Mouse (Mus musculus) forebrain, postnatal 0 days (tissue): ENCODE measurements around the gene Nipsnap3b. TPM values are rescaled to one million over a fixed set of nuclear protein-coding genes. Genes with fewer than 3 reads are reported as not detected.

ENCODE experiments used
- ATAC-seq: fragments of 200-750 bp; cut with Nextera tagmentation; 2 replicates; pipeline ENCODE4 v1.8.0; 2017; ENCODE audit warnings: mild to moderate bottlenecking, moderate library complexity
- DNase-seq: peaks from one replicate; pipeline ENCODE4 v3.0.0-alpha.2; 2015
- H3K27ac ChIP-seq: fragments of 300-500 bp; sonication (generic); 2 replicates; pipeline ENCODE4 v1.5.1; 2014; ENCODE audit warnings: low read depth, mild to moderate bottlenecking, antibody characterized with exemption, low read length, moderate library complexity, mixed read lengths
- H3K27me3 ChIP-seq: fragments of 300-500 bp; sonication (generic); 2 replicates; pipeline ENCODE4 v1.6.1; 2014; ENCODE audit warnings: mild to moderate bottlenecking, low read length, mixed read lengths; ENCODE audit not compliant: insufficient read depth
- H3K36me3 ChIP-seq: fragments of 300-500 bp; sonication (generic); 2 replicates; pipeline ENCODE4 v1.6.1; 2014; ENCODE audit warnings: mild to moderate bottlenecking, moderate library complexity; ENCODE audit not compliant: insufficient read depth
- H3K4me1 ChIP-seq: fragments of 300-500 bp; sonication (generic); 2 replicates; pipeline ENCODE4 v1.6.1; 2014; ENCODE audit warnings: antibody characterized with exemption; ENCODE audit not compliant: insufficient read depth
- H3K4me2 ChIP-seq: fragments of 300-500 bp; sonication (generic); 2 replicates; pipeline ENCODE4 v1.6.1; 2014; ENCODE audit warnings: low read depth, mild to moderate bottlenecking, moderate library complexity
- H3K4me3 ChIP-seq: fragments of 300-500 bp; sonication (generic); 2 replicates; pipeline ENCODE4 v1.5.1; 2014; ENCODE audit warnings: low read depth, low read length, mixed read lengths
- H3K9ac ChIP-seq: fragments of 300-500 bp; sonication (generic); 2 replicates; pipeline ENCODE4 v1.6.1; 2014; ENCODE audit warnings: mild to moderate bottlenecking
- H3K9me3 ChIP-seq: fragments of 300-500 bp; sonication (generic); 2 replicates; pipeline ENCODE4 v1.6.1; 2016; ENCODE audit warnings: low read length
- CTCF ChIP-seq: sonication (generic); IDR thresholded peaks from 2 replicates; pipeline ENCODE4 v1.5.1; 2016; ENCODE audit warnings: antibody characterized with exemption, control low read depth, low read depth
- whole genome bisulfite sequencing: fragments of 180-500 bp; shearing (Covaris S2); extraction: QIAGEN DNeasy Blood & Tissue Kit; methylation state at CpG from one replicate; pipeline ENCODE4 v1.1.7; 2014; 5-methylcytosine and 5-hydroxymethylcytosine counted together
- polyA plus RNA-seq: library from polyadenylated mRNA; unstranded; fragments of >200 nt; fragmentation: Nextera tagmentation; extraction: Ambion mirVana; gene quantifications from 2 replicates; pipeline ENCODE4 v1.2.1, GENCODE M21; 2015
- total RNA-seq: library from RNA; depleted of rRNA; stranded (reverse); fragments of >200 nt; gene quantifications from 2 replicates; pipeline ENCODE4 v1.2.3, GENCODE M21; 2014; rRNA removed

Nipsnap3b gene
- total and polyA plus RNA-seq, 2 experiments from 2014 or later = 141 to 182 TPM

GRCm38 (mm10) chr4:53027811-53028210 is 16.1 kb downstream of the Nipsnap3b start:
- Histone ChIP-seq H3K4me3 (no peak overlapping the region), H3K36me3 (0 out of 2 replicates have a peak, but pooled peaks cover 9% of the 10 kb centered on the region), H3K4me1 (no peaks in the 10 kb centered on the region), H3K9ac (no peak overlapping the region), H3K9me3 (peaks cover 5% of the 10 kb centered on the region; the same call in 1 of the 2 replicates), H3K27me3 (no peaks in the 10 kb centered on the region), H3K27ac (no peak overlapping the region), H3K4me2 (no peak overlapping the region)
- ATAC-seq = no peak
- DNase-seq = no peak
- no peak for TF ChIP-seq CTCF
- WGBS = 87% methylated on average over 3 of the region's 3 CpGs

- DNase-seq (peak; percentile 67), ATAC-seq (peak; percentile 69)
- peaks cover 5% of the 10 kb centered on the region; the same call in 1 of the 2 replicates for H3K9me3 ChIP-seq
- TF ChIP-seq CTCF = peak; percentile 63
- H3K4me2 ChIP-seq = no peak overlapping the region
- H3K4me3 ChIP-seq = no peak overlapping the region
- WGBS = 45% methylated on average over 8 of the region's 8 CpGs
- H3K36me3 ChIP-seq = 0 out of 2 replicates have a peak, but pooled peaks cover 3% of the 10 kb centered on the region
- H3K9ac ChIP-seq = no peak overlapping the region
- H3K27ac ChIP-seq = no peak overlapping the region
- no peaks in the 10 kb centered on the region for H3K4me1 ChIP-seq
- no peaks in the 10 kb centered on the region for H3K27me3 ChIP-seq
Observed at GRCm38 (mm10) chr4:53030326-53030948, 18.8 kb downstream of the Nipsnap3b start.

- Histone ChIP-seq H3K4me3 (no peak overlapping the region), H3K9ac (no peak overlapping the region), H3K9me3 (no peaks in the 10 kb centered on the region), H3K27ac (no peak overlapping the region), H3K27me3 (no peaks in the 10 kb centered on the region), H3K4me1 (no peaks in the 10 kb centered on the region), H3K4me2 (no peak overlapping the region), H3K36me3 (peaks cover 6% of the 10 kb centered on the region; the same call in 1 of the 2 replicates)
- TF ChIP-seq CTCF = no peak
- no peak; the same call in 1 of the 2 replicates for ATAC-seq
- peak; percentile 19 for DNase-seq
- WGBS = 69% methylated on average over 8 of the region's 8 CpGs
Observed at GRCm38 (mm10) chr4:53043819-53044218, 32.1 kb downstream of the Nipsnap3b start.

- TF ChIP-seq CTCF = no peak
- Histone ChIP-seq H3K27me3 (no peaks in the 10 kb centered on the region), H3K4me3 (no peak overlapping the region), H3K27ac (no peak overlapping the region), H3K4me1 (no peaks in the 10 kb centered on the region), H3K4me2 (no peak overlapping the region), H3K36me3 (peaks cover 5% of the 10 kb centered on the region; the same call in 1 of the 2 replicates), H3K9me3 (no peaks in the 10 kb centered on the region), H3K9ac (no peak overlapping the region)
- DNase-seq = no peak
- 89% methylated on average over 7 of the region's 7 CpGs for WGBS
- no peak for ATAC-seq
Observed at GRCm38 (mm10) chr4:53045807-53046206, 34.1 kb downstream of the Nipsnap3b start.

GRCm38 (mm10) chr4:53046238-53047022 is 34.8 kb downstream of the Nipsnap3b start:
- peaks cover 5% of the 10 kb centered on the region; the same call in 1 of the 2 replicates for H3K36me3 ChIP-seq
- no peak overlapping the region for H3K4me2 ChIP-seq
- no peak for ATAC-seq
- no peak overlapping the region for H3K4me3 ChIP-seq
- TF ChIP-seq CTCF = no peak
- H3K9ac ChIP-seq = no peak overlapping the region
- no peaks in the 10 kb centered on the region for H3K4me1 ChIP-seq
- DNase-seq = no peak
- no peaks in the 10 kb centered on the region for H3K27me3 ChIP-seq
- no peak overlapping the region for H3K27ac ChIP-seq
- 72% methylated on average over 9 of the region's 9 CpGs for WGBS
- no peaks in the 10 kb centered on the region for H3K9me3 ChIP-seq

DNA sequence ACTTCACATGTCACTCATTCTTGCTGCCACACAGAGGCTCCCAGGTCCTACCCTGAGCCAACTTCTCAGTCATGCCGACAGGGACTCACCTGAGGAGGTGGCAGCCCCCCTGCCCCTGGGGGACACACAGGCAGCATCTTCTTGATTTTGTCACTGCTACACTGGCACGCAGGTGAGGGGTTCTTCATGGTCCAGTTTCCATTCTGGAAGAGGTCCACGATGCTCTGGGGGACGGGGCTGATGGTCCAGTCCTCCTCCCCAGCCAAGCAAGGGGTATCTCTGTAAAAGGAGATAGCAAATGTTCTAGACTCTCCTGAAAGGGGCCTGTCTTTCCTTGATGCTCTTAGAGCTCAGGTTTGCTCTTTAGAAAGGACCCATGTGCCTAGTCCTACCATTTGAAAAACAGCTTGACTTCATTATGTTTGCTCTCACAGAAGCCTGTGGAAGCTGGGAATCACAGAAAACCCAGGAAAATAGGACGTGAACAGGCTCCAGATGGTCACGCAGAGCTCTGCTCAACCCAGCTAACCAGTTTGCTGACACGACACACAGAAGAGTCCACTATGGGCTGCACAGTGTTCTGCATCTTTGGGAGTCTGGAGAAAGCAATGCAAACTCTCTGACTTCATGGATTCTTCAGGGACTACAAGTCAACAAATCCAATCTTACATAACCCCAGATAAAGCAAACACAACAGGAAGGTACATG is 50.8 kb downstream of the Nipsnap3b start:
- ATAC-seq (no peak), DNase-seq (no peak)
- Histone ChIP-seq H3K4me3 (no peak overlapping the region), H3K9me3 (no peaks in the 10 kb centered on the region), H3K36me3 (peaks cover 20% of the 10 kb centered on the region), H3K4me2 (no peak overlapping the region), H3K27me3 (no peaks in the 10 kb centered on the region), H3K27ac (no peak overlapping the region), H3K9ac (no peak overlapping the region), H3K4me1 (no peaks in the 10 kb centered on the region)
- TF ChIP-seq CTCF = no peak
- WGBS = 87% methylated on average over 7 of the region's 7 CpGs

Other genes starting within 250 kb of the Nipsnap3b start
- gene Olfr275, start 197.3 kb upstream of the Nipsnap3b start, total RNA-seq = not detected in 2 replicates
- not detected in 2 replicates for gene Olfr275, start 197.3 kb upstream of the Nipsnap3b start, polyA plus RNA-seq
- gene Olfr273, start 152.6 kb upstream of the Nipsnap3b start, total RNA-seq = not detected in 2 replicates
- not detected in 2 replicates for gene Olfr273, start 152.6 kb upstream of the Nipsnap3b start, polyA plus RNA-seq
- not detected in 2 replicates for gene Olfr272, start 92.7 kb upstream of the Nipsnap3b start, total RNA-seq
- not detected in 2 replicates for gene Olfr272, start 92.7 kb upstream of the Nipsnap3b start, polyA plus RNA-seq
- not detected in 2 replicates for gene Olfr270, start 47.3 kb upstream of the Nipsnap3b start, total RNA-seq
- gene Olfr270, start 47.3 kb upstream of the Nipsnap3b start, polyA plus RNA-seq = not detected in 2 replicates
- not detected in 2 replicates for gene Nipsnap3a, start 22.6 kb upstream of the Nipsnap3b start, total RNA-seq
- not detected in 2 replicates for gene Nipsnap3a, start 22.6 kb upstream of the Nipsnap3b start, polyA plus RNA-seq
- gene Abca1, start 148.0 kb downstream of the Nipsnap3b start, total RNA-seq = 26.4 and 39.2 TPM in 2 replicates
- gene Abca1, start 148.0 kb downstream of the Nipsnap3b start, polyA plus RNA-seq = 3.7 and 6.3 TPM in 2 replicates